Mouse (Mus musculus): ENCODE data around the gene Fignl2.
"Not testable (repeated sequence)": the region's sequence is repeated elsewhere in the genome, so short reads cannot be mapped to it uniquely, and the experiment has no call there.

Fignl2 gene

GRCm38 (mm10) chr15:101077813-101078730 lies at the start of gene Fignl2:
Gene Fignl2, minus strand, starts transcription at chr15:101078567.
- no peak for DNase-seq

- DNase-seq = no peak
These were observed 48.6 kb upstream of the Fignl2 start for GRCm38 (mm10) chr15:101126876-101127544.

GRCm38 (mm10) chr15:101125561-101125960 lies 47.2 kb upstream of the Fignl2 start:
- no peak for DNase-seq

- DNase-seq = no peak
These were observed 44.8 kb upstream of the Fignl2 start for GRCm38 (mm10) chr15:101123202-101123601.

GRCm38 (mm10) chr15:101122290-101122589 lies 43.9 kb upstream of the Fignl2 start:
- no peak for DNase-seq

- no peak for DNase-seq
These were observed 43.3 kb upstream of the Fignl2 start for GRCm38 (mm10) chr15:101121411-101122289.

GRCm38 (mm10) chr15:101118399-101119125 lies 40.2 kb upstream of the Fignl2 start:
- no peak for DNase-seq

- DNase-seq = no peak
These were observed 37.2 kb upstream of the Fignl2 start, which contains the start of gene Ankrd33 for GRCm38 (mm10) chr15:101115511-101116110. Gene Ankrd33, plus strand, starts transcription at chr15:101115755.

GRCm38 (mm10) chr15:101113778-101114177 lies 35.4 kb upstream of the Fignl2 start:
- DNase-seq = not testable (repeated sequence)

GRCm38 (mm10) chr15:101113176-101113575 lies 34.8 kb upstream of the Fignl2 start:
- no peak for DNase-seq

GRCm38 (mm10) chr15:101107906-101108671 lies 29.7 kb upstream of the Fignl2 start:
- DNase-seq = no peak

- no peak for DNase-seq
These were observed 27.6 kb upstream of the Fignl2 start for GRCm38 (mm10) chr15:101106011-101106410.

- peak; percentile 76 for DNase-seq
These were observed 27.2 kb upstream of the Fignl2 start for GRCm38 (mm10) chr15:101105496-101105994.

GRCm38 (mm10) chr15:101103605-101104304 lies 25.4 kb upstream of the Fignl2 start:
- no peak for DNase-seq

GRCm38 (mm10) chr15:101100996-101101395 lies 22.6 kb upstream of the Fignl2 start:
- DNase-seq = no peak

- DNase-seq = no peak
These were observed 19.8 kb upstream of the Fignl2 start for GRCm38 (mm10) chr15:101097985-101098651.

GRCm38 (mm10) chr15:101095392-101095791 lies 17.0 kb upstream of the Fignl2 start:
- no peak for DNase-seq

GRCm38 (mm10) chr15:101094979-101095378 lies 16.6 kb upstream of the Fignl2 start:
- no peak for DNase-seq

- DNase-seq = no peak
These were observed 15.6 kb upstream of the Fignl2 start for GRCm38 (mm10) chr15:101093988-101094387.
